Mouse (Mus musculus): ENCODE measurements around the gene Fam168a.

Fam168a gene

GRCm38 (mm10) chr7:100862828-100863638, 156.6 kb downstream of the Fam168a start, which contains the start of gene Relt:
Gene Relt, minus strand, starts transcription at chr7:100863446.
- H3K4me3 ChIP-seq (replicated peaks; ENCODE audit: low read length) = peak within 1 kb of the TSS; percentile 93
- H3K4me1 ChIP-seq (replicated peaks; ENCODE audit: low read depth, low read length) = peaks cover 49% of the 10 kb centered on the region
- H3K9me3 ChIP-seq (ENCODE audit: low read length) = no peaks in the 10 kb centered on the region
- no peaks in the 10 kb centered on the region; the same call in 1 of the 2 replicates for H3K27me3 ChIP-seq (ENCODE audit: insufficient read depth, low read length)
- TF ChIP-seq POU5F1 (IDR thresholded peaks at IDR 0.05; ENCODE audit: borderline replicate concordance, low read length) (no peak), NANOG (IDR thresholded peaks at IDR 0.05; ENCODE audit: borderline replicate concordance, low read length) (no peak), CTCF (conservative IDR thresholded peaks at IDR 0.05; ENCODE audit: low read length) (peak; percentile 62)
- 0 out of 2 replicates have a peak, but pooled peaks cover 9% of the 10 kb centered on the region for H3K36me3 ChIP-seq (ENCODE audit: insufficient read depth, low read length)

GRCm38 (mm10) chr7:100866675-100867074, 160.2 kb downstream of the Fam168a start:
- H3K9me3 ChIP-seq (ENCODE audit: low read length) = no peaks in the 10 kb centered on the region

GRCm38 (mm10) chr7:100867561-100867960, 161.1 kb downstream of the Fam168a start:
- H3K27me3 ChIP-seq (ENCODE audit: insufficient read depth, low read length) = no peaks in the 10 kb centered on the region
- no peak for TF ChIP-seq POU5F1 (IDR thresholded peaks at IDR 0.05; ENCODE audit: borderline replicate concordance, low read length)
- no peak for TF ChIP-seq CTCF (conservative IDR thresholded peaks at IDR 0.05; ENCODE audit: low read length)
- TF ChIP-seq NANOG (IDR thresholded peaks at IDR 0.05; ENCODE audit: borderline replicate concordance, low read length) = no peak
- H3K9me3 ChIP-seq (ENCODE audit: low read length) = no peaks in the 10 kb centered on the region
- no peak overlapping the region for H3K4me3 ChIP-seq (replicated peaks; ENCODE audit: low read length)
- H3K36me3 ChIP-seq (ENCODE audit: insufficient read depth, low read length) = peaks cover 4% of the 10 kb centered on the region
- H3K4me1 ChIP-seq (replicated peaks; ENCODE audit: low read depth, low read length) = peaks cover 22% of the 10 kb centered on the region

More at GRCm38 (mm10) chr7:100866675-100867074, 160.2 kb downstream of the Fam168a start:
- Histone ChIP-seq H3K36me3 (ENCODE audit: insufficient read depth, low read length) (no peaks in the 10 kb centered on the region), H3K4me3 (replicated peaks; ENCODE audit: low read length) (no peak overlapping the region), H3K27me3 (ENCODE audit: insufficient read depth, low read length) (no peaks in the 10 kb centered on the region; the same call in 1 of the 2 replicates), H3K4me1 (replicated peaks; ENCODE audit: low read depth, low read length) (peaks cover 20% of the 10 kb centered on the region)
- TF ChIP-seq NANOG (IDR thresholded peaks at IDR 0.05; ENCODE audit: borderline replicate concordance, low read length) (no peak), CTCF (conservative IDR thresholded peaks at IDR 0.05; ENCODE audit: low read length) (peak; percentile 76)

- no peak for TF ChIP-seq CTCF (conservative IDR thresholded peaks at IDR 0.05; ENCODE audit: low read length)
- TF ChIP-seq POU5F1 (IDR thresholded peaks at IDR 0.05; ENCODE audit: borderline replicate concordance, low read length) = no peak
- TF ChIP-seq NANOG (IDR thresholded peaks at IDR 0.05; ENCODE audit: borderline replicate concordance, low read length) = no peak
- Histone ChIP-seq H3K27me3 (ENCODE audit: insufficient read depth, low read length) (no peaks in the 10 kb centered on the region), H3K4me1 (replicated peaks; ENCODE audit: low read depth, low read length) (peaks cover 24% of the 10 kb centered on the region), H3K4me3 (replicated peaks; ENCODE audit: low read length) (no peak overlapping the region), H3K9me3 (ENCODE audit: low read length) (no peaks in the 10 kb centered on the region), H3K36me3 (ENCODE audit: insufficient read depth, low read length) (peaks cover 14% of the 10 kb centered on the region)
Observed at GRCm38 (mm10) chr7:100868551-100868950, 162.1 kb downstream of the Fam168a start.

GRCm38 (mm10) chr7:100869877-100870629, 163.6 kb downstream of the Fam168a start:
- Histone ChIP-seq H3K4me3 (replicated peaks; ENCODE audit: low read length) (no peak overlapping the region), H3K27me3 (ENCODE audit: insufficient read depth, low read length) (no peaks in the 10 kb centered on the region), H3K4me1 (replicated peaks; ENCODE audit: low read depth, low read length) (peaks cover 24% of the 10 kb centered on the region), H3K36me3 (ENCODE audit: insufficient read depth, low read length) (peaks cover 23% of the 10 kb centered on the region), H3K9me3 (ENCODE audit: low read length) (no peaks in the 10 kb centered on the region)
- TF ChIP-seq POU5F1 (IDR thresholded peaks at IDR 0.05; ENCODE audit: borderline replicate concordance, low read length) (no peak), CTCF (conservative IDR thresholded peaks at IDR 0.05; ENCODE audit: low read length) (no peak), NANOG (IDR thresholded peaks at IDR 0.05; ENCODE audit: borderline replicate concordance, low read length) (no peak)

- TF ChIP-seq POU5F1 (IDR thresholded peaks at IDR 0.05; ENCODE audit: borderline replicate concordance, low read length) (no peak), NANOG (IDR thresholded peaks at IDR 0.05; ENCODE audit: borderline replicate concordance, low read length) (no peak), CTCF (conservative IDR thresholded peaks at IDR 0.05; ENCODE audit: low read length) (no peak)
Observed at GRCm38 (mm10) chr7:100871355-100871754, 164.9 kb downstream of the Fam168a start.

GRCm38 (mm10) chr7:100871892-100872291, 165.5 kb downstream of the Fam168a start:
- Histone ChIP-seq H3K36me3 (ENCODE audit: insufficient read depth, low read length) (peaks cover 37% of the 10 kb centered on the region), H3K4me3 (replicated peaks; ENCODE audit: low read length) (no peak overlapping the region), H3K27me3 (ENCODE audit: insufficient read depth, low read length) (no peaks in the 10 kb centered on the region), H3K9me3 (ENCODE audit: low read length) (no peaks in the 10 kb centered on the region), H3K4me1 (replicated peaks; ENCODE audit: low read depth, low read length) (peaks cover 32% of the 10 kb centered on the region)
- no peak for TF ChIP-seq CTCF (conservative IDR thresholded peaks at IDR 0.05; ENCODE audit: low read length)
- no peak for TF ChIP-seq NANOG (IDR thresholded peaks at IDR 0.05; ENCODE audit: borderline replicate concordance, low read length)
- TF ChIP-seq POU5F1 (IDR thresholded peaks at IDR 0.05; ENCODE audit: borderline replicate concordance, low read length) = no peak

More at GRCm38 (mm10) chr7:100871355-100871754, 164.9 kb downstream of the Fam168a start:
- peaks cover 32% of the 10 kb centered on the region for H3K36me3 ChIP-seq (ENCODE audit: insufficient read depth, low read length)
- H3K27me3 ChIP-seq (ENCODE audit: insufficient read depth, low read length) = no peaks in the 10 kb centered on the region
- H3K4me3 ChIP-seq (replicated peaks; ENCODE audit: low read length) = no peak overlapping the region
- no peaks in the 10 kb centered on the region for H3K9me3 ChIP-seq (ENCODE audit: low read length)
- peaks cover 27% of the 10 kb centered on the region for H3K4me1 ChIP-seq (replicated peaks; ENCODE audit: low read depth, low read length)

- Histone ChIP-seq H3K4me1 (replicated peaks; ENCODE audit: low read depth, low read length) (peaks cover 27% of the 10 kb centered on the region), H3K27me3 (ENCODE audit: insufficient read depth, low read length) (no peaks in the 10 kb centered on the region), H3K4me3 (replicated peaks; ENCODE audit: low read length) (no peak overlapping the region), H3K36me3 (ENCODE audit: insufficient read depth, low read length) (peaks cover 50% of the 10 kb centered on the region), H3K9me3 (ENCODE audit: low read length) (no peaks in the 10 kb centered on the region)
- no peak for TF ChIP-seq NANOG (IDR thresholded peaks at IDR 0.05; ENCODE audit: borderline replicate concordance, low read length)
- TF ChIP-seq CTCF (conservative IDR thresholded peaks at IDR 0.05; ENCODE audit: low read length) = no peak
- TF ChIP-seq POU5F1 (IDR thresholded peaks at IDR 0.05; ENCODE audit: borderline replicate concordance, low read length) = no peak
Observed at GRCm38 (mm10) chr7:100873197-100873596, 166.8 kb downstream of the Fam168a start.

All from E14TG2a.4 (cell line).